Mouse (Mus musculus) liver, adult 2 months (tissue): ENCODE measurements around the gene Cpa1. TPM values are rescaled to one million over a fixed set of nuclear protein-coding genes. Genes with fewer than 3 reads are reported as not detected.

Experiments
- DNase-seq: peaks from one replicate; pipeline ENCODE4 v3.0.0-alpha.2; 2011; ENCODE audit warnings: low read depth, low spot score; ENCODE audit errors: extremely low read depth
- H3K27ac ChIP-seq: fragments of 200-500 bp; replicated peaks from 2 replicates; pipeline ENCODE4 v1.5.1; 2012; ENCODE audit warnings: low read depth, mild to moderate bottlenecking, control low read depth, inconsistent platforms, low read length; ENCODE audit not compliant: insufficient read depth
- H3K27me3 ChIP-seq: fragments of 200-500 bp; 2 replicates; pipeline ENCODE4 v1.6.1; 2012; ENCODE audit warnings: mild to moderate bottlenecking, moderate library complexity, low read length, inconsistent platforms; ENCODE audit not compliant: control insufficient read depth, insufficient read depth
- H3K36me3 ChIP-seq: fragments of 200-500 bp; 2 replicates; pipeline ENCODE4 v1.6.1; 2012; ENCODE audit warnings: low read length, inconsistent platforms; ENCODE audit not compliant: control insufficient read depth, insufficient read depth
- H3K4me1 ChIP-seq: fragments of 200-500 bp; 2 replicates; pipeline ENCODE4 v1.6.1; 2011; ENCODE audit warnings: low read length; ENCODE audit not compliant: control insufficient read depth, insufficient read depth
- H3K4me3 ChIP-seq: fragments of 200-500 bp; 2 replicates; pipeline ENCODE4 v1.5.1; 2011; ENCODE audit warnings: low read depth, mild to moderate bottlenecking, control low read depth, low read length, moderate library complexity; ENCODE audit not compliant: insufficient read depth
- H3K79me2 ChIP-seq: fragments of 200-500 bp; 2 replicates; pipeline ENCODE4 v1.6.1; 2012; ENCODE audit warnings: inconsistent platforms, mild to moderate bottlenecking, low read length, moderate library complexity; ENCODE audit not compliant: control insufficient read depth, insufficient read depth
- H3K9ac ChIP-seq: fragments of 200-500 bp; 2 replicates; pipeline ENCODE4 v1.6.1; 2012; ENCODE audit warnings: low read depth, mild to moderate bottlenecking, control low read depth, inconsistent platforms, low read length
- CTCF ChIP-seq: fragments of 200-500 bp; IDR thresholded peaks from 2 replicates; pipeline ENCODE4 v1.5.1; 2011; ENCODE audit warnings: low read depth, low read length, control low read depth
- POLR2A ChIP-seq: fragments of 200-500 bp; IDR thresholded peaks from 2 replicates; pipeline ENCODE4 v1.6.1; 2011; ENCODE audit warnings: low read length, control low read depth; ENCODE audit not compliant: insufficient read depth; ENCODE audit errors: extremely low read depth
- WGBS: fragments of 180-500 bp; shearing (Covaris S2); methylation state at CpG from one replicate; pipeline ENCODE4 v1.1.7; 2018; 5-methylcytosine and 5-hydroxymethylcytosine counted together
- polyA plus RNA-seq: library from polyadenylated mRNA; depleted of rRNA; stranded (reverse); fragments of >200 nt; gene quantifications from 2 replicates; pipeline ENCODE4 v1.2.3, GENCODE M21; 2012
- total RNA-seq: library from RNA; depleted of rRNA; stranded (reverse); fragments of >200 nt; gene quantifications from 2 replicates; pipeline ENCODE4 v1.2.3, GENCODE M21; 2014

The Cpa1 gene
- total and polyA plus RNA-seq, 2 experiments = 0.26 to 76.8 TPM

DNA sequence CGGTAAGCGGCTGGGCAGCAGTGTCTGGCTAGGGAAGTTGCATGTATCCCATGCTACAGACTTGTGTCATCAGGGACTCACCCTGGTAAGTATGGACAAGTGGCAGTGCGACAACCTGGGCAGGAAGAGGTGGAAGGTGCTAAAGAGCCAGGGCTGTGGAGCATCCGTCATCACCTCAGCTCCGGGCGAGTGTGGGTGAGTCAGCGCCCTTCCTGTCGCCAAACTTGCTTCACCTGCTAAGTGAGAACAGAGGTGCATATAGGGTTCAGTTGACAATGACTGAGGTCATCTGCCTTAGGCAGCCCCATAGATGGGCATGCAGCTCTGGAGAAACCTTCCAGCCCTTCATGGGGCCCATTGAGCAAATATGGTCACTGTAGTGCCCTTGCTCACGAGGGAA, 14.3 kb upstream of the Cpa1 start:
- no peak for DNase-seq
- H3K27me3 ChIP-seq = no peaks in the 10 kb centered on the region
- TF ChIP-seq CTCF = no peak
- TF ChIP-seq POLR2A = no peak
- H3K4me3 ChIP-seq = no peak overlapping the region
- 91% methylated on average over 9 of the region's 9 CpGs for WGBS
- no peaks in the 10 kb centered on the region for H3K36me3 ChIP-seq
- H3K27ac ChIP-seq = no peak overlapping the region
- H3K79me2 ChIP-seq = no peaks in the 10 kb centered on the region
- H3K9ac ChIP-seq = no peak overlapping the region
- H3K4me1 ChIP-seq = no peaks in the 10 kb centered on the region

- Histone ChIP-seq H3K4me3 (no peak overlapping the region), H3K79me2 (no peaks in the 10 kb centered on the region), H3K36me3 (no peaks in the 10 kb centered on the region), H3K4me1 (no peaks in the 10 kb centered on the region), H3K27ac (no peak overlapping the region), H3K9ac (no peak overlapping the region), H3K27me3 (no peaks in the 10 kb centered on the region)
- 83% methylated on average over 6 of the region's 6 CpGs for WGBS
- DNase-seq = no peak
- TF ChIP-seq POLR2A (no peak), CTCF (no peak)
Measured at GRCm38 (mm10) chr6:30628152-30628551, 10.9 kb upstream of the Cpa1 start.

- no peaks in the 10 kb centered on the region for H3K36me3 ChIP-seq
- no peaks in the 10 kb centered on the region for H3K79me2 ChIP-seq
- no peak overlapping the region for H3K27ac ChIP-seq
- no peak overlapping the region for H3K9ac ChIP-seq
- no peaks in the 10 kb centered on the region for H3K27me3 ChIP-seq
- no peaks in the 10 kb centered on the region for H3K4me1 ChIP-seq
- no peak overlapping the region for H3K4me3 ChIP-seq
- no peak for TF ChIP-seq POLR2A
- TF ChIP-seq CTCF = no peak
- WGBS = 90% methylated on average over 1 of the region's 1 CpGs
- DNase-seq = no peak
Measured at GRCm38 (mm10) chr6:30629989-30630388, 9.0 kb upstream of the Cpa1 start.

DNA sequence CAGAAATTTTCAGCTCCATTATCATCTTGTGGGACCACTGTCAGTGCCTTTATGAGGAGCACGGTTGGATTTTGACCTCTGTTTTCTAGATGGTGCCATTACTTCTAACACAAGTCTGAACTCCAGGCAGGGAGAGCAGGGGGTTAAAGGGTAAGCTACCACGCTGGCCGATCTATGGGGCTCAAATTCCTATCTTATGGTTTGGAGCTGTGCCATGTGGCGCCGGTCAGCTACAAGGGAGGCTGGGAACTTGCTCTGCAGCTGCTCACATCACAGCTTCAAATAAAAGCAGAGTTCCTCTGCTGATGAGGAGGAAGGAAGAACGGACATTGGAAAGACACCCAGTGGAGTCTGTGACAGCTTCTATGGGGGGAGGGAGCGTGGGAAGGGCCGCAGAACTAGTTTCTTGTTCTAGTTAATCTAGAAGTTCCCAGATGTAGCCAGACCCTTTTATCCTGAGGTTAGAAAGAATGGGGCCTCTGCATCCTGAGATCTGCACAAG, 3.6 kb upstream of the Cpa1 start:
- 47% methylated on average over 8 of the region's 8 CpGs for WGBS
- no peak overlapping the region for H3K9ac ChIP-seq
- H3K4me1 ChIP-seq = no peaks in the 10 kb centered on the region
- TF ChIP-seq CTCF (no peak), POLR2A (no peak)
- H3K79me2 ChIP-seq = no peaks in the 10 kb centered on the region
- no peak overlapping the region for H3K27ac ChIP-seq
- no peaks in the 10 kb centered on the region for H3K36me3 ChIP-seq
- no peak overlapping the region for H3K4me3 ChIP-seq
- H3K27me3 ChIP-seq = no peaks in the 10 kb centered on the region
- DNase-seq = no peak

DNA sequence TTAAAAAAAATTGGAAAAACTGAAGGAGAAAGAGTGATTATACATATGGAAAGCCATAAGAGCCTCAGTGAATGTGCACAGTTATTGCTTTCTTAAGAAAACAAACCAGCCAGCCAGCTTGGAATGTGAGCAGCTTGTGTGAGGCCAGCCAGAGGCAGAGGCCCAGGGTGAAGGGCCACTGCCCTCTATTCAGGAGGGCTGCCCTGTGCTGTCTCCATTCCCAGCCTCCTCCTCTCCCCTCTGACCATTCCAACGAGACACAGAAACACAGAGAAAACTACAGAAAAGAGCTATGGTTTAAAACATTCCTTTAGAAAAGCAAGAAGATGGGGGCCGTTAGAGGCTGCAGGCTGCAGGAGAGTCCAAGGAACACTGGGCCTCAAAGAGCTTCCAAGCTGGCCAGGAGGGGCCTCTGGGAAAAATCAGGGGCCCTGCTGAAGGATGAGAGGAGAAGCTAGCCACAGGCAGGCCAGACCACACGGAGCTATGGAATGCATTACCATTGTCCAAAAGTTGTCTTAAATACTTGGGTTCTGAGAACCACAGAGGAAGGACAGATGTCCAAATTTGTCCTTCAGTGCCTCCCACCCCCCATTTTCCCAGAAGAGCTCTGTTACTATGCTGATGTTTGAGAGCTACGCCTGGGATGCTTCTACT, 2.7 kb upstream of the Cpa1 start:
- H3K79me2 ChIP-seq = no peaks in the 10 kb centered on the region
- 80% methylated on average over 4 of the region's 4 CpGs for WGBS
- no peak overlapping the region for H3K9ac ChIP-seq
- H3K36me3 ChIP-seq = no peaks in the 10 kb centered on the region
- TF ChIP-seq CTCF = no peak
- no peak for TF ChIP-seq POLR2A
- H3K4me1 ChIP-seq = no peaks in the 10 kb centered on the region
- H3K4me3 ChIP-seq = no peak overlapping the region
- DNase-seq = peak; percentile 3
- no peaks in the 10 kb centered on the region for H3K27me3 ChIP-seq
- no peak overlapping the region for H3K27ac ChIP-seq

DNA sequence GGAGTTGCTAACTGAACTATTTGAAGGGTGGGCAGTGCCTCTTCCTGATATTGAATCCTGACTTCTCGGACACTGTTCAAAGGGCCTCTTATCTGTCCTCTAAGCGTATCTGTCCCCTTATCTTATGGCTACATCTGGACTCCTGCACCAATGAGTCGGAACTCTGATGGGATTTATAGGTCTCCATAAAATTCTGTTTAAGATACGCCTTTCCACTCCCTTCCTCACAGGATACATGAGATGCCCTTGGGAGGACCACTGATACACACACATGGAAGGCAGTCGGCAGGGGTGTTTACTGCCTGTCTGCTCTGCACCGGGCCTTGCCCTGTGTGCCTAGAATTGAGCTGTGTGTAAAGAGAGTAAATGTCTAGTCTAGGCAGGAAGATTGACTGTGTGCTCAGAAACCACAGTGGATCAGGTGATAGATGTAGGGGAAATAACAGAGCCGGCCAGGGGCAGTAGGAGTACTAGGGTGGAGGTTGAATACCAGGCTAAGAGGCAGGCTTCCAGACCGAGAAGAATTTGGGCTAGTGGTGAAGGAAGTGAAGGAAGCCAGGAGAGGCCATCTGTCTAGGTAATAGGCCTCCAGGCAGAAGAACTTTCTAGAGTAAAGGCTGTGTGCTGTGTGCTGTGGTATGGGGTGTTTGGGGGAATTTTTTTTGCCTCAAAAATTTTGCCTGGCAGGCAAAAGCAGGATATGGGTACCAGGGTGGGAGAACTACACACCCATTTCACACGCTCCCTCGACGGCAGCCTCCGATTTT, 4.9 kb downstream of the Cpa1 start:
- WGBS = 72% methylated on average over 12 of the region's 12 CpGs
- no peak for DNase-seq
- Histone ChIP-seq H3K27ac (no peak overlapping the region), H3K4me3 (no peak overlapping the region), H3K4me1 (no peaks in the 10 kb centered on the region), H3K79me2 (no peaks in the 10 kb centered on the region), H3K9ac (no peak overlapping the region), H3K27me3 (no peaks in the 10 kb centered on the region), H3K36me3 (no peaks in the 10 kb centered on the region)
- TF ChIP-seq CTCF (no peak), POLR2A (no peak)
